Comparison of ENCODE assay signal across 1 mouse cellular context in genomic region chr1:134221172-134221571, GRCm38 (mm10).
A peak's percentile ranks its signal among the peaks of the same experiment; 100 is the strongest.
TF ChIP-seq lines count a peak whose summit lies in the region.

No protein-coding gene starts in this region.

TF ChIP-seq in CH12.LX, 34 proteins besides CTCF, POLR2A, EP300 and RAD21 (continued from another document):
- TF ChIP-seq CHD2 (IDR thresholded peaks at IDR 0.05; ENCODE audit: low read length) (no peak), ETS1 (conservative IDR thresholded peaks at IDR 0.05; ENCODE audit: low read depth, low read length) (peak; percentile 95), KAT2A (IDR thresholded peaks at IDR 0.05; ENCODE audit: insufficient replicate concordance, low read length) (no peak), MAZ (IDR thresholded peaks at IDR 0.05; ENCODE audit: low read depth, low read length) (no peak), SMC3 (IDR thresholded peaks at IDR 0.05; ENCODE audit: low read depth, low read length) (no peak), MYC (IDR thresholded peaks at IDR 0.05; ENCODE audit: low read depth, low read length) (no peak), MXI1 (IDR thresholded peaks at IDR 0.05; ENCODE audit: low read depth, low read length) (0 out of 2 replicates have a peak, but pooled peaks have one; percentile 16), NRF1 (IDR thresholded peaks at IDR 0.05; ENCODE audit: low read depth, low read length) (no peak), TCF12 (IDR thresholded peaks at IDR 0.05; ENCODE audit: low read depth, low read length) (peak; percentile 28; the same call in 1 of the 2 replicates), UBTF (IDR thresholded peaks at IDR 0.05; ENCODE audit: low read depth, low read length) (no peak), CHD1 (IDR thresholded peaks at IDR 0.05; ENCODE audit: low read depth, low read length) (no peak), GABPA (IDR thresholded peaks at IDR 0.05; ENCODE audit: insufficient replicate concordance, low read depth, low read length) (no peak), ZMIZ1 (IDR thresholded peaks at IDR 0.05; ENCODE audit: low read depth, low read length) (no peak), MEF2A (IDR thresholded peaks at IDR 0.05; ENCODE audit: borderline replicate concordance, low read depth, low read length) (peak; percentile 98), ZNF384 (IDR thresholded peaks at IDR 0.05; ENCODE audit: low read depth, low read length) (no peak), ZKSCAN1 (IDR thresholded peaks at IDR 0.05; ENCODE audit: borderline replicate concordance, low read depth, low read length) (no peak), USF2 (conservative IDR thresholded peaks at IDR 0.05; ENCODE audit: low read depth, low read length) (no peak), NELFE (IDR thresholded peaks at IDR 0.05; ENCODE audit: low read depth, low read length) (no peak), POLR2AphosphoS2 (IDR thresholded peaks at IDR 0.05; ENCODE audit: low read depth, low read length) (no peak), HCFC1 (IDR thresholded peaks at IDR 0.05; ENCODE audit: low read depth, low read length) (no peak), MAFK (IDR thresholded peaks at IDR 0.05; ENCODE audit: insufficient replicate concordance, low read length) (peak; percentile 96), IRF4 (IDR thresholded peaks at IDR 0.05; ENCODE audit: low read depth, low read length) (peak; percentile 93)
